Mouse (Mus musculus) heart, embryonic 13.5 days (tissue): ENCODE results near the gene Fubp1. TPM values are rescaled to one million over a fixed set of nuclear protein-coding genes. Genes with fewer than 3 reads are reported as not detected.
"Not testable (repeated sequence)": the region's sequence is repeated elsewhere in the genome, so short reads cannot be mapped to it uniquely, and the experiment has no call there.

Experiments used
- ATAC-seq: fragments of 200-750 bp; cut with Nextera tagmentation; 2 replicates; pipeline ENCODE4 v1.8.0; 2017; ENCODE audit warnings: moderate TSS enrichment; ENCODE audit not compliant: insufficient number of reproducible peaks, low FRiP score, low TSS enrichment; ENCODE audit errors: extremely low read depth
- H3K27ac ChIP-seq: fragments of 300-500 bp; sonication (generic); replicated peaks from 2 replicates; pipeline ENCODE4 v1.5.1; 2015; ENCODE audit warnings: moderate library complexity, mild to moderate bottlenecking, inconsistent platforms
- H3K27me3 ChIP-seq: fragments of 300-500 bp; sonication (generic); replicated peaks from 2 replicates; pipeline ENCODE4 v1.6.1; 2015; ENCODE audit warnings: mild to moderate bottlenecking, inconsistent platforms
- H3K36me3 ChIP-seq: fragments of 300-500 bp; sonication (generic); 2 replicates; pipeline ENCODE4 v1.6.1; 2015; ENCODE audit warnings: mild to moderate bottlenecking, inconsistent platforms
- H3K4me1 ChIP-seq: fragments of 300-500 bp; sonication (generic); 2 replicates; pipeline ENCODE4 v1.6.1; 2015; ENCODE audit warnings: inconsistent platforms
- H3K4me2 ChIP-seq: fragments of 300-500 bp; sonication (generic); 2 replicates; pipeline ENCODE4 v1.6.1; 2015; ENCODE audit warnings: inconsistent platforms, mild to moderate bottlenecking, moderate library complexity
- H3K4me3 ChIP-seq: fragments of 300-500 bp; sonication (generic); 2 replicates; pipeline ENCODE4 v1.5.1; 2015; ENCODE audit warnings: moderate library complexity, mild to moderate bottlenecking, inconsistent platforms
- H3K9ac ChIP-seq: fragments of 300-500 bp; sonication (generic); 2 replicates; pipeline ENCODE4 v1.6.1; 2015; ENCODE audit warnings: inconsistent platforms, mild to moderate bottlenecking, moderate library complexity
- H3K9me3 ChIP-seq: fragments of 300-500 bp; sonication (generic); 2 replicates; pipeline ENCODE4 v1.6.1; 2016; ENCODE audit warnings: inconsistent platforms
- WGBS: fragments of 180-500 bp; shearing (Covaris S2); methylation state at CpG from one replicate; pipeline ENCODE4 v1.1.7; 2015; ENCODE audit warnings: mixed read lengths; 5-methylcytosine and 5-hydroxymethylcytosine counted together
- polyA plus RNA-seq: library from polyadenylated mRNA; unstranded; fragments of >200 nt; fragmentation: Nextera tagmentation; extraction: Ambion mirVana; gene quantifications from 2 replicates; pipeline ENCODE4 v1.2.1, GENCODE M21; 2015

The Fubp1 gene
- polyA plus RNA-seq, 1 experiment from 2014 or later: 118 TPM

- Histone ChIP-seq H3K27ac (no peak overlapping the region), H3K9ac (no peak overlapping the region), H3K4me2 (no peak overlapping the region), H3K4me1 (no peaks in the 10 kb centered on the region), H3K9me3 (no peaks in the 10 kb centered on the region), H3K36me3 (peaks cover 89% of the 10 kb centered on the region), H3K27me3 (no peaks in the 10 kb centered on the region), H3K4me3 (no peak overlapping the region)
- 54% methylated on average over 2 of the region's 2 CpGs for WGBS
- ATAC-seq: no peak
Measured at GRCm38 (mm10) chr3:152238836-152239235, 28.6 kb downstream of the Fubp1 start.

GRCm38 (mm10) chr3:152239592-152239991 lies 29.4 kb downstream of the Fubp1 start:
- H3K4me1 ChIP-seq: no peaks in the 10 kb centered on the region
- no peak overlapping the region for H3K27ac ChIP-seq
- 97% methylated on average over 1 of the region's 1 CpGs for WGBS
- no peak overlapping the region for H3K9ac ChIP-seq
- peaks cover 88% of the 10 kb centered on the region for H3K36me3 ChIP-seq
- H3K4me3 ChIP-seq: no peak overlapping the region
- no peak for ATAC-seq
- no peak overlapping the region for H3K4me2 ChIP-seq
- H3K9me3 ChIP-seq: no peaks in the 10 kb centered on the region
- no peaks in the 10 kb centered on the region for H3K27me3 ChIP-seq

- Histone ChIP-seq H3K9ac (no peak overlapping the region), H3K9me3 (no peaks in the 10 kb centered on the region), H3K4me1 (no peaks in the 10 kb centered on the region), H3K27ac (no peak overlapping the region), H3K4me2 (no peak overlapping the region), H3K4me3 (no peak overlapping the region), H3K27me3 (no peaks in the 10 kb centered on the region), H3K36me3 (peaks cover 92% of the 10 kb centered on the region)
- no peak for ATAC-seq
- WGBS: 81% methylated on average over 3 of the region's 3 CpGs
Measured at GRCm38 (mm10) chr3:152241098-152241497, 30.9 kb downstream of the Fubp1 start.

GRCm38 (mm10) chr3:152243304-152243703 lies 33.1 kb downstream of the Fubp1 start:
- Histone ChIP-seq H3K27ac (no peak overlapping the region), H3K4me2 (no peak overlapping the region), H3K9ac (no peak overlapping the region), H3K36me3 (peaks cover 96% of the 10 kb centered on the region), H3K4me3 (no peak overlapping the region), H3K27me3 (no peaks in the 10 kb centered on the region), H3K4me1 (no peaks in the 10 kb centered on the region), H3K9me3 (no peaks in the 10 kb centered on the region)
- 67% methylated on average over 4 of the region's 4 CpGs for WGBS
- ATAC-seq: no peak

GRCm38 (mm10) chr3:152245273-152245910 lies 35.2 kb downstream of the Fubp1 start:
- 63% methylated on average over 5 of the region's 5 CpGs for WGBS
- no peaks in the 10 kb centered on the region for H3K4me1 ChIP-seq
- H3K36me3 ChIP-seq: peaks cover 95% of the 10 kb centered on the region
- H3K27me3 ChIP-seq: no peaks in the 10 kb centered on the region
- ATAC-seq: no peak
- no peaks in the 10 kb centered on the region for H3K9me3 ChIP-seq
- H3K4me2 ChIP-seq: no peak overlapping the region
- H3K27ac ChIP-seq: no peak overlapping the region
- no peak overlapping the region for H3K4me3 ChIP-seq
- H3K9ac ChIP-seq: no peak overlapping the region

GRCm38 (mm10) chr3:152247708-152248107 lies 37.5 kb downstream of the Fubp1 start:
- no peaks in the 10 kb centered on the region for H3K27me3 ChIP-seq
- no peak for ATAC-seq
- H3K4me3 ChIP-seq: no peak overlapping the region
- no peak overlapping the region for H3K4me2 ChIP-seq
- H3K36me3 ChIP-seq: peaks cover 92% of the 10 kb centered on the region
- WGBS: 84% methylated on average over 12 of the region's 12 CpGs
- H3K4me1 ChIP-seq: no peaks in the 10 kb centered on the region
- no peak overlapping the region for H3K27ac ChIP-seq
- H3K9ac ChIP-seq: no peak overlapping the region
- H3K9me3 ChIP-seq: no peaks in the 10 kb centered on the region

GRCm38 (mm10) chr3:152250487-152250886 lies 40.3 kb downstream of the Fubp1 start:
- no peak for ATAC-seq
- peaks cover 91% of the 10 kb centered on the region for H3K36me3 ChIP-seq
- WGBS: 85% methylated on average over 1 of the region's 1 CpGs

GRCm38 (mm10) chr3:152257528-152257927 lies 47.3 kb downstream of the Fubp1 start:
- Histone ChIP-seq H3K9ac (peak overlapping the region; percentile 17; the same call in 1 of the 2 replicates), H3K36me3 (peaks cover 27% of the 10 kb centered on the region), H3K4me3 (no peak overlapping the region), H3K27me3 (no peaks in the 10 kb centered on the region), H3K4me2 (no peak overlapping the region), H3K9me3 (no peaks in the 10 kb centered on the region), H3K27ac (no peak overlapping the region), H3K4me1 (peaks cover 55% of the 10 kb centered on the region)
- ATAC-seq: no peak
- WGBS: 76% methylated on average over 3 of the region's 3 CpGs

More at GRCm38 (mm10) chr3:152250487-152250886, 40.3 kb downstream of the Fubp1 start:
- Histone ChIP-seq H3K9ac (no peak overlapping the region), H3K9me3 (no peaks in the 10 kb centered on the region), H3K4me2 (no peak overlapping the region), H3K4me1 (no peaks in the 10 kb centered on the region), H3K27ac (no peak overlapping the region), H3K27me3 (no peaks in the 10 kb centered on the region), H3K4me3 (no peak overlapping the region)

GRCm38 (mm10) chr3:152259409-152259808 lies 49.2 kb downstream of the Fubp1 start:
- Histone ChIP-seq H3K36me3 (peaks cover 11% of the 10 kb centered on the region), H3K4me3 (0 out of 2 replicates have a peak overlapping the region, but pooled peaks have one; percentile 22), H3K9ac (peak overlapping the region; percentile 73), H3K27ac (peak overlapping the region; percentile 82), H3K4me1 (peaks cover 63% of the 10 kb centered on the region), H3K4me2 (peak overlapping the region; percentile 80)
- H3K9me3 ChIP-seq, H3K27me3 ChIP-seq, ATAC-seq: not testable (repeated sequence)
- 30% methylated on average over 8 of the region's 9 CpGs for WGBS

GRCm38 (mm10) chr3:152260362-152260761 lies 50.1 kb downstream of the Fubp1 start:
- 78% methylated on average over 1 of the region's 1 CpGs for WGBS
- no peak for ATAC-seq
- Histone ChIP-seq H3K36me3 (peaks cover 2% of the 10 kb centered on the region), H3K4me1 (peaks cover 63% of the 10 kb centered on the region), H3K4me2 (peak overlapping the region; percentile 80), H3K4me3 (peak overlapping the region; percentile 22; the same call in 1 of the 2 replicates), H3K9me3 (no peaks in the 10 kb centered on the region), H3K27me3 (no peaks in the 10 kb centered on the region), H3K27ac (peak overlapping the region; percentile 82), H3K9ac (peak overlapping the region; percentile 73)

- no peak for ATAC-seq
Measured at GRCm38 (mm10) chr3:152261436-152261835, 51.2 kb downstream of the Fubp1 start.

GRCm38 (mm10) chr3:152261948-152262347 lies 51.7 kb downstream of the Fubp1 start:
- Histone ChIP-seq H3K9me3 (no peaks in the 10 kb centered on the region), H3K27me3 (no peaks in the 10 kb centered on the region), H3K36me3 (no peaks in the 10 kb centered on the region), H3K4me2 (peak overlapping the region; percentile 80), H3K4me1 (peaks cover 66% of the 10 kb centered on the region), H3K27ac (peak overlapping the region; percentile 97), H3K9ac (peak overlapping the region; percentile 91), H3K4me3 (peak overlapping the region; percentile 69)
- ATAC-seq: no peak
- whole genome bisulfite sequencing: 9% methylated on average over 8 of the region's 8 CpGs

More at GRCm38 (mm10) chr3:152261436-152261835, 51.2 kb downstream of the Fubp1 start:
- H3K9me3 ChIP-seq: no peaks in the 10 kb centered on the region
- no peaks in the 10 kb centered on the region for H3K36me3 ChIP-seq
- H3K27ac ChIP-seq: peak overlapping the region; percentile 97
- peak overlapping the region; percentile 69 for H3K4me3 ChIP-seq
- peak overlapping the region; percentile 80 for H3K4me2 ChIP-seq
- H3K27me3 ChIP-seq: no peaks in the 10 kb centered on the region
- H3K4me1 ChIP-seq: peaks cover 66% of the 10 kb centered on the region
- WGBS: 16% methylated on average over 8 of the region's 8 CpGs
- H3K9ac ChIP-seq: peak overlapping the region; percentile 91
